Mouse (Mus musculus): ENCODE results near the gene Kctd15. TPM values are rescaled to one million over a fixed set of nuclear protein-coding genes. Genes with fewer than 3 reads are reported as not detected.

The Kctd15 gene
- polyA plus RNA-seq, 1 experiment, result 29.2 TPM

DNA sequence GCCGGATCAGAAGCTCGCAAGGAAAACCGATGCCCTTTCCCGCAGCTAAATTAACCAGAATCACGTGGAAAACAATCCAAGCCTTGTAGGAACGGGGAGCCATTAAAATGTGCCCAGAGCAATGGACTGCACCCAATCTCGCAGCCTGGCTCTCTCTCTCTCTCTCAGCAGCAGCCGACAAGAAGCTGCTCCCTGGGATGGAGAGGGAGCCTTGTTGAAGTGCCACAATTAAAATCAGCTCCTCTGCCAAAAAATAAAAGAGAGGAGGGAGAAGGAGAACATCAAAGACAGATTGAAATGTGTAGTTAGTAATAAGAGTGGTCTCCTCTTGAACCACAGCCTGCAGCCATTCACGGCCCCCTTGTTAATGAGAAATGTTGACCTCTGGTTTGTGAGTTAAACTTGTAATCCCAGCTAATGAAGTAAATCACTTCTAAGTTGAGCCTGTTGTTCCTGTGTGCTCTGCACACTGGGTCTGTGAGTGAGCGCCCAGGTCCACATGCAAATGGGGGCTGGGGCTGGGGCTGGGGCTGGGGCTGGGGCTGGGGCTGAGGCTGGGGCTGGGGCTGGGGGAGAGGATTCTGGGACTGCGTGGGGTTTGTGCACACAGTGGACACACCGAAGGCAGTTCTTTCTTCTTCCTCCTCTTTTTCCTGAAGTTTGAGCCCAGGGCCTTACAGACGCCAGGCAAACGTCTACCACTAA lies 59.8 kb downstream of the Kctd15 start:
- H3K27me3 ChIP-seq (ENCODE audit: control insufficient read depth, insufficient read depth, insufficient read length), result no peaks in the 10 kb centered on the region
- H3K79me2 ChIP-seq (ENCODE audit: control insufficient read depth, insufficient read depth), result no peaks in the 10 kb centered on the region
- TF ChIP-seq REST (IDR thresholded peaks at IDR 0.05; ENCODE audit: insufficient read depth, insufficient read length) (no peak), MYOD1 (IDR thresholded peaks at IDR 0.05; ENCODE audit: control insufficient read depth in 1 of 3, insufficient read length in 2 of 3, low read depth in 2 of 3) (no peak), USF1 (IDR thresholded peaks at IDR 0.05; ENCODE audit: low read depth) (no peak), CEBPB (IDR thresholded peaks at IDR 0.05; ENCODE audit: insufficient read depth, poor library complexity, severe bottlenecking) (no peak), SRF (IDR thresholded peaks at IDR 0.05; ENCODE audit: control insufficient read depth, insufficient read length, low read depth) (no peak)

GRCm38 (mm10) chr7:34595307-34595565 lies 61.3 kb downstream of the Kctd15 start:
- Histone ChIP-seq H3K36me3 (ENCODE audit: control insufficient read depth, insufficient read depth) (no peaks in the 10 kb centered on the region), H3K79me2 (ENCODE audit: control insufficient read depth, insufficient read depth) (no peaks in the 10 kb centered on the region), H3ac (ENCODE audit: control insufficient read depth, insufficient read length) (no peak overlapping the region), H3K4me2 (ENCODE audit: low read depth) (no peak overlapping the region), H3K4me3 (no peak overlapping the region), H3K27me3 (ENCODE audit: control insufficient read depth, insufficient read depth, insufficient read length) (no peaks in the 10 kb centered on the region)
- TF ChIP-seq POLR2AphosphoS2 (IDR thresholded peaks at IDR 0.05; ENCODE audit: insufficient read length, low read depth), result no peak
- no peak for TF ChIP-seq USF1 (IDR thresholded peaks at IDR 0.05; ENCODE audit: low read depth)
- no peak for TF ChIP-seq MYOD1 (IDR thresholded peaks at IDR 0.05; ENCODE audit: control insufficient read depth in 1 of 3, insufficient read length in 2 of 3, low read depth in 2 of 3)

More for the DNA sequence above, 59.8 kb downstream of the Kctd15 start:
- Histone ChIP-seq H3ac (ENCODE audit: control insufficient read depth, insufficient read length) (no peak overlapping the region), H3K4me3 (no peak overlapping the region), H3K36me3 (ENCODE audit: control insufficient read depth, insufficient read depth) (no peaks in the 10 kb centered on the region), H3K4me2 (ENCODE audit: low read depth) (no peak overlapping the region)

DNA sequence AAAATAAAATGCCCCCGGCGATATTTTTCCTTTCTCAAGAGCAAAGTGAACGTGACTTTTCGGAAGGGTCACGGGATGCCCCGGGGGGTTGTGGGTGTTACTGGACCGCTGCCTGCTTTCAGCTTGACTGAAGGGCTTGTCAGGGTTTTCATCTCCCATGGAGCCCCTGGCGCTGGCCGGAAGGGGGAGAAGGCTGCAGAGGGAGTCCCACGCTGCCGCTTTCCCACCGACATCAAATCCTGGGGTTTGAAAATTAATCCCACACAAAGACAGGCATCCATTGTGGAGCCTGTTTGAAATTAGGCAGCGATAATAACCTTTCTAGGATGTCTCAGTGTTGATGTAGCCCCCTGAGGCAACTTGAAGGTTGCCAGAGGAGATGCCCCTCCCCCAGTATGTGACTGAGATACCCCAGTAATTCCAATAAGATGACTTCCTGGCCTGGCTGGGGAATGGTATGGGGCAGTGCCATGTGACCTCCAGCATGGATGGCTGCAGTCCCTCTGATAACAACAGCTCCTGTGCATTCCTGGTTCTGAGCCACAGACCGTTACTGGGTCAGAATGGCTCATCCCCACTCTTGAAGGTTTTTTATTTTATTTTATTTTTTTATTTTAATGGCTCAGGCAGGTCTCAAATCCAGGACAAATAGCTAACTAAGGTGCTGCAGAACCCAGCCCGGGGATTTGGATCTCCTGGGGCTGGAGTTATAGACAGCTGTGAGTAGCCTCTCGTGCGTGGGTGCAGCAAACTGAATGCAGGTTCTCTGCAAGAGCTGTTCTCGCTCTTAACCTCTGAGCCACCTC lies 61.8 kb downstream of the Kctd15 start:
- no peak overlapping the region for H3K4me3 ChIP-seq
- no peaks in the 10 kb centered on the region for H3K36me3 ChIP-seq (ENCODE audit: control insufficient read depth, insufficient read depth)
- no peak overlapping the region for H3ac ChIP-seq (ENCODE audit: control insufficient read depth, insufficient read length)
- H3K27me3 ChIP-seq (ENCODE audit: control insufficient read depth, insufficient read depth, insufficient read length), result no peaks in the 10 kb centered on the region
- peak overlapping the region; percentile 67 for H3K4me2 ChIP-seq (ENCODE audit: low read depth)
- TF ChIP-seq USF1 (IDR thresholded peaks at IDR 0.05; ENCODE audit: low read depth), result no peak
- TF ChIP-seq SRF (IDR thresholded peaks at IDR 0.05; ENCODE audit: control insufficient read depth, insufficient read length, low read depth), result no peak
- no peak for TF ChIP-seq POLR2AphosphoS2 (IDR thresholded peaks at IDR 0.05; ENCODE audit: insufficient read length, low read depth)
- TF ChIP-seq REST (IDR thresholded peaks at IDR 0.05; ENCODE audit: insufficient read depth, insufficient read length), result no peak
- no peak for TF ChIP-seq E2F4 (IDR thresholded peaks at IDR 0.05; ENCODE audit: insufficient read depth)
- no peaks in the 10 kb centered on the region for H3K79me2 ChIP-seq (ENCODE audit: control insufficient read depth, insufficient read depth)

DNA sequence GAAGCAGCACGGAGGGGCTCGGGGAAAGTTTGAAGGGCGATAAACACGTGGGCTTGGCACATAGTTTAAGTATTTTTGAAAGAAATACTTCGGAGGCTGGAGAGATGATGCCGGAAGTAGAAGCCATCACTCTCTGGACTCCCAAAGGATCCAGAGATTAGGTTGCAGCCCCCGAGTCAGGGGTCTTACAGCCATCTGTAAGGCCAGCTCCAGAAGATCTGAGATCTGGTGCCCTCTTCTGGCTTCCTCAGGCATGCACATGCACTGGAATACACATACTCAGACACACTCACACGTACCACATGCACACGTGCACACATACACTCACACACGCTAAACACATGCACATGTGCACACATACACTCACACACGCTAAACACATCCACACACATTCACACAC lies 65.8 kb downstream of the Kctd15 start:
- no peaks in the 10 kb centered on the region for H3K36me3 ChIP-seq (ENCODE audit: control insufficient read depth, insufficient read depth)
- H3K79me2 ChIP-seq (ENCODE audit: control insufficient read depth, insufficient read depth), result no peaks in the 10 kb centered on the region
- no peak overlapping the region for H3K4me2 ChIP-seq (ENCODE audit: low read depth)
- H3ac ChIP-seq (ENCODE audit: control insufficient read depth, insufficient read length), result no peak overlapping the region
- TF ChIP-seq USF1 (IDR thresholded peaks at IDR 0.05; ENCODE audit: low read depth), result no peak
- no peak for TF ChIP-seq MYOD1 (IDR thresholded peaks at IDR 0.05; ENCODE audit: control insufficient read depth in 1 of 3, insufficient read length in 2 of 3, low read depth in 2 of 3)
- TF ChIP-seq MYOG (IDR thresholded peaks at IDR 0.05; ENCODE audit: control insufficient read depth in 1 of 3, insufficient read depth in 1 of 3, insufficient read length in 2 of 3, low read depth in 2 of 3), result no peak
- no peak for TF ChIP-seq POLR2A (IDR thresholded peaks at IDR 0.05; ENCODE audit: insufficient read length, low read depth)
- no peak for TF ChIP-seq REST (IDR thresholded peaks at IDR 0.05; ENCODE audit: insufficient read depth, insufficient read length)
- no peak for TF ChIP-seq SRF (IDR thresholded peaks at IDR 0.05; ENCODE audit: control insufficient read depth, insufficient read length, low read depth)
- TF ChIP-seq TCF12 (IDR thresholded peaks at IDR 0.05; ENCODE audit: insufficient read depth, poor library complexity, severe bottlenecking), result no peak
- TF ChIP-seq MAX (IDR thresholded peaks at IDR 0.05; ENCODE audit: low read depth), result no peak
- no peak for TF ChIP-seq CEBPB (IDR thresholded peaks at IDR 0.05; ENCODE audit: insufficient read depth, poor library complexity, severe bottlenecking)
- TF ChIP-seq TCF3 (IDR thresholded peaks at IDR 0.05; ENCODE audit: insufficient read length, low read depth), result no peak
- TF ChIP-seq POLR2AphosphoS2 (IDR thresholded peaks at IDR 0.05; ENCODE audit: insufficient read length, low read depth), result no peak
- TF ChIP-seq E2F4 (IDR thresholded peaks at IDR 0.05; ENCODE audit: insufficient read depth), result no peak
- H3K4me3 ChIP-seq, result no peak overlapping the region
- no peaks in the 10 kb centered on the region for H3K27me3 ChIP-seq (ENCODE audit: control insufficient read depth, insufficient read depth, insufficient read length)

Other genes starting within 250 kb of the Kctd15 start
- not detected for gene Chst8, start 156.0 kb upstream of the Kctd15 start, polyA plus RNA-seq (2012; fragmentation: generic; extraction: Trizol)

Measured in myocyte (in vitro differentiated cells).